Mouse (Mus musculus): Measurements from ENCODE around the gene Zfp961.

DNA sequence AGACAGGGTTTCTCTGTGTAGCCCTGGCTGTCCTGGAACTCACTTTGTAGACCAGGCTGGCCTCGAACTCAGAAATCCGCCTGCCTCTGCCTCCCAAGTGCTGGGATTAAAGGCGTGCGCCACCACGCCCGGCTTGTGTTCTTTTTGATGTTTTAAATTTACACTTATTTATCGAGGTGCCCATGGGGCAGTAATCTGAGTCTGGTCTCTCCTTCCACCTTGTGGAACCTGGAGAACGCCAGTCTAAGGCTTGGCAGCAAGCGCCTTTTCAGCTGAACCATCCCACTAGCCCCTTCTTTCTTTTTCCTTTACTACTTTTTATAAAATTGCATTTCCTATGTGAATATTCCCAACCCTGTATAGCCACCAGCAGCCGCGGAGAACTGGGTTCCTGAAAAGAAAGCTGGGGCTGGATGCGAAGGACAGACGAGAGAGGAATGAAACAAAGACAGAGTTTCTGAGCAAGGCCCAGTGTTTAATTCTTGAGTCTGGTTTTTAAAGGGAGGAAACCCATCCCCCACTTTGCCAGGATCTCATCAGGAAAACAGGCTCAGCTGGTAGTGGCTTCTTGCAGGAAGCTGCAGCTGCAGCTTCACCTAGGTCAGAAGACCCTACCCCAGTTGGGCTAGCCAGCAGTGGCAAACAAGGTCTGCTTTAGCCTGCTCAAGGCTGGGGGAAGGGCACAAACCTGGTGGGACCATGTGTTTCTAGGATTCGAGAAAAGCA lies 761 bp downstream of the Zfp961 start:
- no peak for TF ChIP-seq CTCF (IDR thresholded peaks at IDR 0.05; ENCODE audit: control insufficient read depth, insufficient read depth, insufficient replicate concordance, low read depth, low read length)
- no peak for TF ChIP-seq POLR2A (IDR thresholded peaks at IDR 0.05; ENCODE audit: control insufficient read depth, low read depth, low read length)
